Mouse (Mus musculus) splenic B cell, adult 2 months (primary cell): ENCODE measurements around the gene H3f3a.

Experiments
- DNase-seq: peaks from one replicate; pipeline ENCODE4 v3.0.0-alpha.2; 2011; ENCODE audit warnings: low read depth, low spot score
- H3K27me3 ChIP-seq: 2 replicates; pipeline ENCODE4 v1.6.1; 2012; ENCODE audit warnings: mild to moderate bottlenecking, low read length, moderate library complexity, mixed read lengths; ENCODE audit not compliant: control insufficient read depth, poor library complexity, insufficient read depth, severe bottlenecking
- H3K36me3 ChIP-seq: 2 replicates; pipeline ENCODE4 v1.6.1; 2012; ENCODE audit warnings: mild to moderate bottlenecking, low read length, moderate library complexity, mixed read lengths; ENCODE audit not compliant: control insufficient read depth, poor library complexity, insufficient read depth, severe bottlenecking

Gene H3f3a

GRCm38 (mm10) chr1:180811596-180812462 is 1.9 kb downstream of the H3f3a start:
- peak; percentile 68 for DNase-seq
- Histone ChIP-seq H3K27me3 (no peaks in the 10 kb centered on the region), H3K36me3 (peaks cover 23% of the 10 kb centered on the region)

GRCm38 (mm10) chr1:180810976-180811375 is 2.8 kb downstream of the H3f3a start:
- DNase-seq = peak; percentile 76
- peaks cover 26% of the 10 kb centered on the region for H3K36me3 ChIP-seq
- H3K27me3 ChIP-seq = no peaks in the 10 kb centered on the region

GRCm38 (mm10) chr1:180808831-180809230 is 4.9 kb downstream of the H3f3a start:
- Histone ChIP-seq H3K27me3 (no peaks in the 10 kb centered on the region), H3K36me3 (peaks cover 34% of the 10 kb centered on the region)
- no peak for DNase-seq

- no peak for DNase-seq
- Histone ChIP-seq H3K27me3 (no peaks in the 10 kb centered on the region), H3K36me3 (peaks cover 31% of the 10 kb centered on the region)
Observed at GRCm38 (mm10) chr1:180803881-180804280, 9.9 kb downstream of the H3f3a start.

GRCm38 (mm10) chr1:180801466-180801994 is 12.2 kb downstream of the H3f3a start:
- Histone ChIP-seq H3K27me3 (no peaks in the 10 kb centered on the region), H3K36me3 (peaks cover 19% of the 10 kb centered on the region)
- DNase-seq = no peak

GRCm38 (mm10) chr1:180800814-180801213 is 12.9 kb downstream of the H3f3a start:
- H3K36me3 ChIP-seq = peaks cover 15% of the 10 kb centered on the region
- peak; percentile 26 for DNase-seq
- H3K27me3 ChIP-seq = no peaks in the 10 kb centered on the region

GRCm38 (mm10) chr1:180800022-180800421 is 13.7 kb downstream of the H3f3a start:
- DNase-seq = peak; percentile 33
- H3K27me3 ChIP-seq = no peaks in the 10 kb centered on the region
- H3K36me3 ChIP-seq = peaks cover 12% of the 10 kb centered on the region

- Histone ChIP-seq H3K27me3 (peaks cover under 1% of the 10 kb centered on the region; the same call in 1 of the 2 replicates), H3K36me3 (peaks cover 9% of the 10 kb centered on the region)
- no peak for DNase-seq
Observed at GRCm38 (mm10) chr1:180799253-180799652, 14.5 kb downstream of the H3f3a start.

GRCm38 (mm10) chr1:180798660-180799059 is 15.1 kb downstream of the H3f3a start:
- Histone ChIP-seq H3K36me3 (peaks cover 8% of the 10 kb centered on the region), H3K27me3 (peaks cover 3% of the 10 kb centered on the region; the same call in 1 of the 2 replicates)
- DNase-seq = no peak

- no peak for DNase-seq
- Histone ChIP-seq H3K36me3 (no peaks in the 10 kb centered on the region), H3K27me3 (peaks cover 3% of the 10 kb centered on the region; the same call in 1 of the 2 replicates)
Observed at GRCm38 (mm10) chr1:180794170-180794569, 19.6 kb downstream of the H3f3a start.

- DNase-seq = peak; percentile 53
- H3K27me3 ChIP-seq = peaks cover 3% of the 10 kb centered on the region; the same call in 1 of the 2 replicates
- H3K36me3 ChIP-seq = no peaks in the 10 kb centered on the region
Observed at GRCm38 (mm10) chr1:180793445-180794117, 20.2 kb downstream of the H3f3a start.

GRCm38 (mm10) chr1:180792814-180793213 is 20.9 kb downstream of the H3f3a start:
- peaks cover 3% of the 10 kb centered on the region; the same call in 1 of the 2 replicates for H3K27me3 ChIP-seq
- no peak for DNase-seq
- H3K36me3 ChIP-seq = no peaks in the 10 kb centered on the region

GRCm38 (mm10) chr1:180791821-180792480 is 21.8 kb downstream of the H3f3a start:
- no peaks in the 10 kb centered on the region for H3K36me3 ChIP-seq
- H3K27me3 ChIP-seq = peaks cover 3% of the 10 kb centered on the region; the same call in 1 of the 2 replicates
- no peak for DNase-seq

GRCm38 (mm10) chr1:180783580-180783928 is 30.2 kb downstream of the H3f3a start:
- DNase-seq = no peak
- Histone ChIP-seq H3K36me3 (no peaks in the 10 kb centered on the region), H3K27me3 (no peaks in the 10 kb centered on the region)
